Mouse (Mus musculus) urinary bladder, adult 18-20 months (tissue): ENCODE data around the gene Tnni3.
A peak's percentile ranks its signal among the peaks of the same experiment; 100 is the strongest.
"Not testable (repeated sequence)": the region's sequence is repeated elsewhere in the genome, so short reads cannot be mapped to it uniquely, and the experiment has no call there.

Experiments
- DNase-seq, 2 experiments: peaks; one replicate each; pipeline ENCODE4 v3.0.0; 2022; ENCODE audit warnings: low spot score in 2 of 2, mixed read lengths in 2 of 2

The Tnni3 gene

GRCm38 (mm10) chr7:4524212-4524922 lies at the start of gene Tnni3:
TSS of gene Tnni3 (minus strand) at chr7:4524229.
- not testable (repeated sequence) for DNase-seq

GRCm38 (mm10) chr7:4572361-4572760 lies 48.3 kb upstream of the Tnni3 start:
- DNase-seq: not testable (repeated sequence)

GRCm38 (mm10) chr7:4562660-4563059 lies 38.6 kb upstream of the Tnni3 start:
- DNase-seq: no peak

- DNase-seq: no peak
Observed at GRCm38 (mm10) chr7:4557167-4557560, 33.1 kb upstream of the Tnni3 start.

GRCm38 (mm10) chr7:4556256-4557166 lies 32.5 kb upstream of the Tnni3 start:
- DNase-seq: peak; percentile 52 to 58

- no peak for DNase-seq
Observed at GRCm38 (mm10) chr7:4547221-4547641, 23.2 kb upstream of the Tnni3 start, which contains the start of gene Syt5. TSS of gene Syt5 (minus strand) at chr7:4547541.

GRCm38 (mm10) chr7:4546591-4547131 lies 22.6 kb upstream of the Tnni3 start:
- DNase-seq: no peak

- no peak for DNase-seq
Observed at GRCm38 (mm10) chr7:4546050-4546449, 22.0 kb upstream of the Tnni3 start.

- no peak for DNase-seq
Observed at GRCm38 (mm10) chr7:4542013-4542412, 18.0 kb upstream of the Tnni3 start.

GRCm38 (mm10) chr7:4541344-4541743 lies 17.3 kb upstream of the Tnni3 start:
- DNase-seq: no peak

GRCm38 (mm10) chr7:4539019-4539418 lies 15.0 kb upstream of the Tnni3 start:
- no peak for DNase-seq

- DNase-seq: no peak
Observed at GRCm38 (mm10) chr7:4537181-4537580, 13.2 kb upstream of the Tnni3 start.

- no peak for DNase-seq
Observed at GRCm38 (mm10) chr7:4536369-4536768, 12.3 kb upstream of the Tnni3 start.

GRCm38 (mm10) chr7:4532005-4532729 lies 8.1 kb upstream of the Tnni3 start, which contains the start of gene Dnaaf3:
TSS of gene Dnaaf3 (minus strand) at chr7:4532453.
- DNase-seq: peak; percentile 20 to 62

- DNase-seq: not testable (repeated sequence)
Observed at GRCm38 (mm10) chr7:4530166-4530565, 6.1 kb upstream of the Tnni3 start.

GRCm38 (mm10) chr7:4527302-4527689 lies 3.3 kb upstream of the Tnni3 start:
- no peak for DNase-seq

- peak; percentile 41 to 68 for DNase-seq
Observed at GRCm38 (mm10) chr7:4526341-4527301, 2.6 kb upstream of the Tnni3 start.

GRCm38 (mm10) chr7:4523205-4524130 lies 561 bp downstream of the Tnni3 start:
- DNase-seq: no peak

- DNase-seq: no peak
Observed at GRCm38 (mm10) chr7:4522292-4522691, 1.7 kb downstream of the Tnni3 start.
